Mouse (Mus musculus) gonadal fat pad, adult 2 months (tissue): Measurements from ENCODE around the gene Tnc. TPM values are rescaled to one million over a fixed set of nuclear protein-coding genes. Genes with fewer than 3 reads are reported as not detected.

Experiments
- DNase-seq: peaks from one replicate; pipeline ENCODE4 v3.0.0-alpha.2; 2012; ENCODE audit warnings: low read depth
- polyA plus RNA-seq: library from polyadenylated mRNA; depleted of rRNA; stranded (reverse); fragments of >200 nt; gene quantifications from 2 replicates; pipeline ENCODE4 v1.2.3, GENCODE M21; 2012

Gene Tnc
- polyA plus RNA-seq, 1 experiment = 3.7 TPM

DNA sequence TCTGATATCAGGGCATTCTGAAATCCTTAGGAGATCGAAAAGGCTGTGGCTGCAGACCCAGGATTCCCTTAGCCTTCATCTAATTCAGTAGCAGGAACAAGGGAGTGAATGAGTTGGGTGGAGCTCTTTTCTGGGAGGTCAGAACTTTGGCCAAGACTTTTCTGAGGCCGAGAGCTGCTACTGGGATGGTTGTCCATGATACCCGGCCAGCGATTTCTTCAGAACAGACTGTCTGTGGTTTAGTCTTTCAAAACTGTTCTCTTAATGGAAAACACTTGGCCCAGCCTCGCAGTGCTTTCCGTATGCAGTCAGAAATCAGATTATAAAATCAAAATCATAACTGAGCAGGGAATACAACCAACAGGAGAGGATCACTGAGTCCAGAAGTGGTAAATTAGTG is 21.2 kb downstream of the Tnc start:
- DNase-seq = no peak

DNA sequence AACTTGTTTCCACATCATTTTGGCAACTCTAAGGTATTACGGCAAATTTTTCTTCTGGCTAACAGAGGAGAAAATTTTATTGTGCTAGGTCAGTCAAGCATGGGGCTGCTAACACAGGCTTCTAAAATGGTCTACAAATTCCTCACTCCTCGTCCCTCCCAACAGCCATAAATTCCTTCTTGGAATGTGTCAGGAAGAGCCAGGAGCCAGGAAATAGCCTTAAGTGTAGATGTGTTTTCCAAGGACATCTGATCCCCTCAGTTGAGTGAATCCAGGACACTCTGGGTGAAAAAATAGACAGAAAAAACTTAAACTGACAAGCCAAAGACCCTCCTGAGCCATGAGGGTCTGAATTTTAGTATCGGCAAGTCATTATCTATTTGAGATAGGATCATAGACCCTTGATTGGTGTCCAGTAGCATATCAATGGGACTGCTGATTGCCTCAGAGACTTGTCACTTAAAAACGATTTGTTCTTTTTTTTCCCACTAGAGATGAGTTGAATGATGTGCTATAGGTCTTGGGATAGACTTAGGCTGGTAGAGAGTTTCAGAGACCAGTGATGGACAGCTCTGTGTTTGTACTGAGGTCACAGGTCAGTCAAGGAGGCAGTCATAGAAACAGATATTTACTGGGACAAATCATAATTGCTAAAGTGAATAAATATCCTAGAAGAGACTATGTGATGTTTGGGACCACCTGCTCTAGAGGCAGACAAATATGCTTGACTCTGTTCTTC is 22.6 kb downstream of the Tnc start:
- DNase-seq = no peak

DNA sequence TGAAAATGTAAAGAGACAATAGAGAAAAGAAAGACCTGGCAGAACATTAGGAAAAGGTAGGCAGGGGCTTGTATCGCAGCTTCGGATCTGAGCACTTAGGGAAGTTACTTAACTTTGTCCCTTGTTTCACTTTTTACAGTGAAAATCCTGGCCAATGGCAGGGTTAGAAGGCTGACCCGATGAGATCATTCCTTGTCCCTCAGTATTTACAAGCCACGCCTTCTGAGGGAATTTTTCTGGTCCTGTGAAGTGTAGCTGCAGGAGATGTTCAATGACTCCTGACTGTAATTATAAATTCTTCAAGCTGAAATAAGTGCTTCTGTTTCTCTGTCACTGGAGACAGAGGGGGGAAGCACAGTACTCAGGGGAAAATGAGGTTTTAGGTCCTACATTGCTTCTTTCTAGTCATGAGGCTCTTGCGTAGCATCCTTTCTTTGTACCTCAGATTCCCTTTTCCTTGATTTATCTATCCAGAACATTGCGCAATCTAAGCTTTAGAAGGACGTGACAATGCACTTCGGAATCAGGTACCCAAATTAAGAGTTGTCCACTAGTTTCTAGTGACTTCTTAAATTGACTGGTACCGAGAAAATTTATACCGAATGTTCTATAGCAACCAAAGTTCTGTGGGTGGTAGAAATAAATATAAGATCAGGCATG is 25.8 kb downstream of the Tnc start:
- no peak for DNase-seq

DNA sequence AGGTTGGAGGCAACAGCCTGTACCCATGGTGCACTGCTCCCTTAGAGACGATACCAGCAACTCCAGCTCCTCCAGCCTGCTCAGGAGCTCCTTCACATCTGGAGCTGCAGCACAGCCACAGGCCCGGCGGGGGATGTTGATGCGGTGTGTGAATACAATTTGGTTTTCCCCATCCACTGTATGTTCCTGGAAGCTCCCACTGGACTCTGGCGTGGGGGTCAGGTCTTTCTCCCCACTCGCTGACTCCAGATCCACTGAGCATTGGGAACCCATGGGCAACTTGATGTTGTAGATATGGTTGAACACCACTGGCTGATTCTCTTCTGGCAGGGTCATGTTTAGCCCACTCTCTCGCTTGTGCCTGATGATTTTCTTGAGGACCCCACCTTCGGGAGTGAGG is 26.7 kb downstream of the Tnc start:
- no peak for DNase-seq

DNA sequence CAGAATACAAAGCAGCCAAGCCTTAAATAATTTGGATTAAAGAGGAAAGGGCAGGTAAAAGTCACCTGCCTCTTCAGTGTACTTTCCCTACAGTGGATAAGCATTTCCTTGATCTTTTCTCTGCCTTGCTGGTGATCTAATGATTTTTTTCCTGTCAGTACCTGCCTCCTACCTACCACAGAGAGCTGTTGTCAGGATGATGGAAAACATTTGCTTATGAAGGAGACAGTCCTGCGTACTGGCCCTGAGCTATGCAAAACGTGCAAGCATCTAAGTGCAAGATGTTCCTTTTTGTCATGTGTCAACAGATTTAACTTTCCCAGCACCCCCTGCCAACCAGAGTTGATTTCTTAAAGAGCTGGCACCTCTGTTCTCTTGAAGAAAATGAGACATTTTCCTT is 35.5 kb downstream of the Tnc start:
- DNase-seq = no peak

DNA sequence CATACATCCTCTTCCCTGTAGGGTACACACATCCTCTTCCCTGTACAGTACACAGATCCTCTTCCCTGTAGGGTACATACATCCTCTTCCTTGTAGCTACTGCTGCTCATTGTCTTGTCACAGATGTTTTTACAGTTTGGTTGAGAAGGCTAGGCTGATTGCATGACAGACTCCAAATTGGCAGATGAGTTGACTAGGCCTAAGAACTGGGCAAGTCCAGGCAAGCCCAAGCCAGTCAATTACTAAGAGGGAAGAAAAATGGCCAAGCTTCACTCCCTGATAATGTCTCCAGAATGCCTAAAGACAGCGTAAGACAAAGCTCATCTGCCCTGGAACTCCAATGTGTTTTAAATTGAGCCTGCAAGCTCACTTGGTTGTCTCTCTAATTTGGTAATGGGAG is 36.9 kb downstream of the Tnc start:
- no peak for DNase-seq

DNA sequence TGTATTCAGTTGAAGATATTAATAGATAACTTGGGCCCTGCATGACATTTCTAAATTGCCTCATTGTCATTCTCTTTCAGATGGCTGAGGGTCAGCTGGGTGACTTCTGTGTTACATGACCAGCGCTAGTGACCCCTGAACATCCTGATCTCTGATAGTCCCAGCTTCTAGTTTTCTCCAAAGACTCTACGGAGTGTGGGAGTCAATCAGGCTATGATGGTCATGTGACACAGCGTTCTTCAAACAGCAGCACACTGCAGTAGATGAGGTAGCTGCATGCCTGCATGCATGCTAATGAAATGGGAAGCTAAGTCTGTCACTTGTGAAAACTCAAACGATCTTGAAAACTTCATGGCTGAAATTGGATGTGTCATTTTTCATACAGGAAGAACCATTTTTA is 41.6 kb downstream of the Tnc start:
- no peak for DNase-seq

DNA sequence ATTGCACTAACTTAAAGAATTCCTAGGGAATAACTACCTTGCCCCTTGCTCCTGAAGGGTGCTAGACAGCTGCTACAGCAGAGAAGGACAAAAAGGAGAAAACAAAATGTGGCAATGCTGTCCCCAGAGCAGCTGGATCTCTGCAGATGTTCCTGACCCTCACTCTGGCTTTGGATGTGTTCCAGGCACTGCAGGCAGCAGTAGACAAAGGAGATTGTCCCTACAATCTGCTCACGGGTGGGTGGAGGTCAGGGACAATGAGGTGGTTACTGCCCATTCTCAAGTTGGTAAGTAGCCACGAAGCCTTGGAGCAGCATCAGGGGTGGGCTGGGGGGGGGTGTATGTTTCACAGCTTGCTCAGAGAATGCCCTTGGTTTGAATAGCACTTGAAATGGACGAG is 43.1 kb downstream of the Tnc start:
- DNase-seq = no peak

DNA sequence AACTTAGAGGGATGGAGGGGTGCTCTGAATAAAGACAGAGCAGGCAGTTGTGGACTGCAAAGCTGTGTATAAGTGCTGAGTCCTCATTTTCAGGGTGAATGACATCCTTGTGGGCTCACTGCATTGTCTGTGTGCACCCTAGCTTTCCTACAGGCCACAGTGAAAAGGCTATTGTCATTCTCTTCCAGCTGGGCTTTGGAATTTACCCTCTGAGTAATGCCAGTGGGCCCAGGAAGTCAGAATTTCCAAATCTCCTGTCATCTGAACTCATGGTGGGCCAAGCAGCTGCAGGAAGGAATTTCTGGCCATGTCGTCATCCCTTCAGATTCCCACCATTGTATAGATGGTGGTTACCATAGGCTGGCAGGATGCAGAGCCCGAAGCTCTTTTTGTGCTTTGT is 44.6 kb downstream of the Tnc start:
- DNase-seq = no peak

DNA sequence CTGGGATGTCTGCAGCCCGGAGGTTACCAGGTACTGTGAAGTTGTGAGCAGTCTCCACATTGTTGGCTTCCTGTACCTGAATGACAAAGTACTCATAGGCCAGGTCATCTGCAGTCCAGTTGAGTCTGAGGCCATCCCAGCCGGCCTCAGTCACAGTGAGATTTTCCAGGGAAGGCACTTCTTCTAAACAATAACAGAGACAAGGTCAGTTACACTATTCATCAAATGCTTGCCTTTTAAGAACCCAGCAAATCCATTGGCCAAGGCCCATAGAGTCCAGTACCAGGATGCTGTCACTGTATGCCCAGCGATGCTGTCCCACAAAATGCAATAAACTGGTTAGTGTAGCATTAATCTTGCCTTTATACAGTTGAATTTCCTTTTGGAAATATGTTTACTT is 46.0 kb downstream of the Tnc start:
- DNase-seq = no peak

DNA sequence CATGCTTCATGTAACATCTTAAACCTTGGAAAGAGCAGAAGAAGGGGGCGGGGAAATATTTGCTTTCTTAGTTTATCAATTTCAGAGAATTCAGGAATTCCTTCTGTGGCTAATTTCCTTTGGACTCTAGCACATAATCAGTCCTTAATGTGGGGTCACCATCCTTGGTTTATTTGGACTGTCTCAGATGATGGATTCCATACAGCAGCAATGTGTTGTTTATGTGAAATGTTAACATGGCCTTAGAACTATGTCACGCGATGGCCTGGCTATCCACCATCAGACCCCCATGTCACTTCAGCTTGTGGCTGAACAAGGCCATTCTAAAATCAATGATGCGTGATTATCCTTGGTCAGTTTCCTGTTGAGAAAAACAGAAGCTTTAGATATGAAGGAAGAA is 46.5 kb downstream of the Tnc start:
- no peak for DNase-seq

DNA sequence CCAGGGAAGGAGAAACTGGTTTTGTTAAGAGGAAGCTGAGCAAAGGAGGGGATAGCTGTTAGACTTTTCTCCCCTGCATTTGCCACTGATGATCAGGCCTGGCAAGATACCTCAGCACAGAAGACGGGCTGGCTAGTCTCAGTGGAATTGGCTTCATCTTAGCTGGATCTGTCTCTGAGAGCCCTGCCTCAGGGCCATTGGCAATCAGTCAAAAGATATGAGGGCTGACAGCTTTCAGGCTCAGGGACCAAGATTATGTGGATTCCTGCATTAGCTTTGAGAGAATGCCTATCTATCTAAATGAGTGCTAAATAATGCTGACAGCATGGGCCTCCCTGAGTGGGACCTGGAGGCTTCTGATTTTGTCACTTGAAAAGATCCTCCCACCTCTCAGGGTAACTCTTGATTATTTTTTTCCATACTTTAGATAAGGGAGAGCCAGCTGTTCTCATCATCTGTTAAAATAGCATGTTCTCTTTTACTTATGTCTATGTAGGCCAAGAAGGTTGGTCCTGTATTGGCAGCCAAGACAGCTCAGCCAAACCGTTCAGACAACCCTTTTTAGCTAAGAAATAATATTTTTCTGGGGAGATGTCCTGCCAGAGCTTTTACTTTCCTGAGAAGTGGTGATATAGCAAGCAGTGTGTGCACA is 53.2 kb downstream of the Tnc start:
- no peak for DNase-seq

DNA sequence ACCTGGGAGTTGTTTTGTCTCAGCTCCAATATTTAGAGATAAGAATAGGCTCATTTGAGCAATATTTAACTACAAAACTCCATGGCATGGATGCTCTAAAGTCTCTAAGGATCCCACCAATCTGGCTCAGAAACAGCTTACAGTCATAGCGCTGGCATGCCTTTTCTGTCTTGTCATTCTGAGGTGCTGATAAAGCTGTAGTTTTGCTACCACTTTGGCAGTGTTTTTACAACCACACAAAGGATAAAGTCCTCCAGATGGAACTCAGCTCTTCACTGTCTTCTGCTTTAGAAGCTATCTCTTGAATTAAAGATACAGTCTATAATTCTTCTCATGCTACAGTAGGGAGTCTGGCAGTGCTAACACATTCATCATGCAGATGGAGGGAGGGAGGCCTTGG is 56.6 kb downstream of the Tnc start:
- no peak for DNase-seq

DNA sequence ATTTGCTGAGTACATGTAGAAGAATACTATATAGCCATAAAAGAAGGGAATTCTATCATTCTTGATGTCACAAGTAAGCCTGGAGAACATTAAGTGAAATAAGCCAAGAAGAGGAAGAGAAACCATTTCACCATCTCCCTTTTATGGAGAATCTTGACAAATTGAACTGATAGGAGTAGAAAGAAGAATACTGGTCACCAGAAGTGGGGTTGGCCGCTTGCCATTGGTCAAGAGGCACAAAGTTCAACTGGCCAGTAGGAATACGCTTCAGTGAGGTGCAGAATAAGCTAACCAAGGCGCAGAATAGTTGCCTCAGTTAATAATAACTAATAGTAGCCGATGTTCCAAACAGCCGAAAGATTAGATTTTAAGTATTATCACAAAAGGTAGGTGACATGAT is 58.7 kb downstream of the Tnc start:
- DNase-seq = no peak

DNA sequence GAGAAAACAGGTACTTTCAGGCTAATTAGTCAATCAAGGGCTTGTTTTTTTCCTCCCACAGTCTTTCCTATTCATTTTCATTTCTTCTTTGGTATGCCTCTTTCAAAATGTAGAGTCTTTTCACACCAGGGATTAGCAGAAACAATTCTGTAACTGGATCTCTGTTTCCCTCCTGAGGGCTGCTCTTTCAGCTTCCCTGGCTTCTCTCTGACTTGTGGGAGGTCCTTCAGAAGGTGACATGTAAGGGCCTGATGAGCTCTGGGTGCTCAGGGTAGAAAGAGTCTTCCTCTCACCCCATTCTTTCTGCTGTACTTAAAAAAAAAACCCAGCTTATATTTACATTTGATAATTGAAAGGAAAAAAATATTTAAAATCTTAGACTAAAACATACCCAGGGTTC is 60.2 kb downstream of the Tnc start:
- no peak for DNase-seq

DNA sequence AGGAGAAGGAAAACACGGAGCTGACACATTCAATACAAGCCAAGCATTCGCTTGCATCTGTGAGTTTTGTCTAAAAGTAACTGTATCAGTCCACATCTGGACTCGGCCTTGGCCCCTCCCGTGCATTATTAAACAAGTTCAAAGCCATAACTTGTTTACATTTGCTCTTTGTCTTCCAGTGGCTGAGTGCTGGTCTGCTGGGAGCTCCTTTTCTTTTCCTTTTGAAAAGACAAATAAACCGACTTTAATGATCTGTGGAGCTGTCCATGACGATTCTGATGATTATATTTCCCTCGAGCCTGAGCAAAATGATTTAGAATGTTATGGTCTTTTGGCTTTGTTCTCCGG is 63.7 kb downstream of the Tnc start:
- DNase-seq = no peak

DNA sequence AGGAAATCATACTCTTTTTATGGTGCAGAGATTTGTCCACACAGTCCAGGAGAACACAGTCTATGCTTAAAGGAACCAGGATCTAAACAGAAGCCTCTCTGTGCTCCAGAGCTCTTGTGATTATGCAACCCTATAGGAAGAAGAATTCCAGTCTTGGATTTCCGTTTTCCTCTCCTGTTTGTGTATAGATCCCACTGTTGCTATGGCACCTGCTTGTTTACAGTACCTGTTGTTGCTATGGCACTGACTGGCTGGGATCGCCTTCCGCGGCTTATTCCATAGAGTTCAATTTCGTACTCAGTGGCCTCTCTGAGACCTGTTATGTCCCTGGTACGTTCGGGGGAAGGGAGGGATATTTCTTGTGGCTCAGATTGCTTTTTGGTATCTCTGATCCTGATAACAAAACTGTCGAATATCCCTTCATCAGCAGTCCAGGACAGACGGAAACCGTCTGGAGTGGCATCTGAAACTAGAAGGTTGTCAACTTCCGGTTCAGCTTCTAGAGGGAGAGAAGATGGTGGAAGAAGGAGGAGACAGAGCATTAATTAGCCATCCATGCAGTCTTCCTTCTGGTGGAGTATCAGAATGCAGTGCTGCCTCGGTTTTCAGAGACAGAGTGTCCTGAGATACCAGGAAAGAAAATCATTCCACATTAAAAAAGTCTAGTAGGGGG is 64.3 kb downstream of the Tnc start:
- no peak for DNase-seq

DNA sequence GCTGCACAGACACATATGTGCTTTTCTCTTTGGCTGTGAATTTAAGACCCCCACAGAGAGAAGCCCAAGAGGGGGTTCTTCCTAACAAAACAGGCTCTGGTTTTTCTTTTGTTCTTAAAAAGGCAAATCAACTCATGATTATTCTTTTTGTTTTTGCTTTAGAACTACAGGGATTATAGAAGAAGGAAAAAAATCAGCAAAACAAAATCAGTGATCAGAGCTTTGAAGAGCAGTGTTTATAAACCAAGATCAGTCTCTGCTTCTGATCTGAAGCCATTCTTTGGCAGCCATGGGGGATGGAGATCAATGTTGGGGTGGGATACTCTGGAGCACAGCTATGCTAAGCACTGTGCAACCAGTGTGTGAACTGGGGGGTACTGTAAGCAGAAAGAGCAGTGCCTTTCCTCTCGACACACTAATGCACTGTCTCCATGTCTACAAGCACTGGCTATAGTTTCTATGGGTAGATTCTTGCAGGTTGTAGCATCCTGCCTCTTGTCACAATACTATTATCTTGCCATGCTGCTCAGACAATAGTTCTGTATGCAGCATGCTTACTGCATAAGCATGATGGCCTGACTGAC is 66.5 kb downstream of the Tnc start:
- DNase-seq = no peak

DNA sequence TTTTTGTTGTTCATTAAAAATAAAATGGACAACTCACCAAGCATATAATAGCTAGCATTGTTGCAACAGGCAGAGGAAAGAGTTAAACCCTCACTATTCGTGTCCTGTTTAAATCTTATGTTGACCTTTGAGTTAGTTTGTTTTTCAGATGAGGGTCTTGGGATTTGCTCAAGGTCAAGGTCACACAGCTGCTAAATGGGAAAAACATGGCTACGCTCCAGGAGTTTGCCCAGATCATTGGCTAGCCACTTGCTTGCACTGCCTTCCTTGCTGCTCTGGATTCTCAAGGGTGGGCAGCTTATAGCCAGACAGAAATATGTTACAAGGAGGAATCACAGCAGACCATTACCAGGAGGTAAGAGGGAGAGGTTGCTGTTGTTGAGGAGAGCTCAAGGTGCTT is 67.2 kb downstream of the Tnc start:
- DNase-seq = no peak

DNA sequence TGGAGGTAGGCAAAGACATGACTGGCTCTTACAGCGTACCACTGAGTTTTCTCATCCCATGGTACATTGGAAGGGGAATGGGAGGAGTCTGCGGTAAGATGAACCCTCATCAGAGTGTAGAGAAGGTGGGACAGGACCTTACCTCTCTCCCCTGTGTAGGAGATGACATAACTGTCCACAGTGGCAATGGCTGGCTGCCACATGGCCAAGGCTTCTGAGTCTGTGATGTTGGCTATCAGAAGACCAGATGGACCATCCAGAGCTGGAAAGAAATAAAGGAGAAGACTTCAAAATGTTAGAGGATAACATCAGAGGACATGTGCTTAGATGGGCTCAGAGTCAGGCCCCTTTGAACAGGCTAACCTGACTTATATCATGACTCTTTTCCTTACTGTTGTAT is 74.3 kb downstream of the Tnc start:
- DNase-seq = no peak

DNA sequence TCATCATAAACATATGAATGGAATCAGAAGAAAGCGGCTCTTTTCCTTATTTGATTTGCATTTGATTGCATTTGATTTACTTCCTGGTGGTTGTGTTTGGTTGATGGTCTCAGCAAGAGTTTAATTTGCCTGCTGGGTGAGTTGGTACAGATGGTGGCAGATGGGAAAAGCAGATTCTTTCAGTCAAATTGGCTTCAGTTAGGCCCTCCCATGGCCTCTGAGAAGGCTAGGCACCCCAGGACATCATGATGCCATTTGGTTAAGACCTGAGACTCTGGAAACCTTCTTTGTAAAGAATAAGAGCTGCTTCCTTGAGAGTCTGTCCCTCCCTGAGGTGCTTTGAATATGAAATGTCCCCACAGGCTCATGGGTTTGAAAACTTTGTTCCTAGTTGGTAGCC is 75.1 kb downstream of the Tnc start:
- DNase-seq = no peak

DNA sequence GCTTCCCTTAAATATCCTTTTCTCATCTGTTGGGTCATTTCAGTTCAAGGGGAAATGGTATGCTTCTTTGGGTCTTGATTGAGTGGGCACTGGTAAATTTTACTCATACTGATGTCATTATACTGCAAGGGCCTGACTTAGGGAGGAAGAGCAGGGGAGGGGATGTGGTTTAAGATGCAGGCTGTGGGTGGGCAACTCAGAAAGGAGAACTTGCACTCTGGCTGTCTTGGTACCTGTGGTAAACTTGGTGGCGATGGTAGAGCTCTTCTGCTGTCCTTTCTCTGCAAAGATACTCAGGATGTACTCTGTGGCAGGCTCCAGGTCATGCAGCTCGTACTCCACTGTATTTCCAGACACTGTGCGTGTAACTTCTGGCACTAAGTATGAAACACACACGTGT is 75.9 kb downstream of the Tnc start:
- no peak for DNase-seq

DNA sequence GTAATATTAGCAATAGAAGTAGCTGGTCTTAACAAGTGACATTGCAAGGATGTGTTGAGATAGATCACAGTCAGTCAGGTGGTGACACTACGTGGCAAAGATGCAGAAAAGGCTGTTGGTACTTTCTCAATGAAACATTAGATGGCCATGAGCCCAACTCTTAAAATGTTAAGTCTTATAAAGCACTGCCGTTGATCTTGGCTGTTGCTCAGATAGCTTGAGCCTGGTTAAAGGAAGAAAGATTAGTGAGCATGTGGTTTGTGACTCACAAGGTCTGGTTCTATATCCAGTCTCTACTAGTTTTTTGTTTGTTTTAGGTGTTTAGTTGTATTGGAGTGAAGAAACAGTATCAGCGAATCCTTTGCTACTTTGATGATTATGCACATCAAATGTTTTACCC is 76.9 kb downstream of the Tnc start:
- no peak for DNase-seq
